Mouse (Mus musculus) T-cell, adult 2 months (primary cell): ENCODE measurements around the gene Arhgef40.

Experiments used
- DNase-seq: peaks from one replicate; pipeline ENCODE4 v3.0.0; 2022; ENCODE audit warnings: low spot score

The Arhgef40 gene

DNA sequence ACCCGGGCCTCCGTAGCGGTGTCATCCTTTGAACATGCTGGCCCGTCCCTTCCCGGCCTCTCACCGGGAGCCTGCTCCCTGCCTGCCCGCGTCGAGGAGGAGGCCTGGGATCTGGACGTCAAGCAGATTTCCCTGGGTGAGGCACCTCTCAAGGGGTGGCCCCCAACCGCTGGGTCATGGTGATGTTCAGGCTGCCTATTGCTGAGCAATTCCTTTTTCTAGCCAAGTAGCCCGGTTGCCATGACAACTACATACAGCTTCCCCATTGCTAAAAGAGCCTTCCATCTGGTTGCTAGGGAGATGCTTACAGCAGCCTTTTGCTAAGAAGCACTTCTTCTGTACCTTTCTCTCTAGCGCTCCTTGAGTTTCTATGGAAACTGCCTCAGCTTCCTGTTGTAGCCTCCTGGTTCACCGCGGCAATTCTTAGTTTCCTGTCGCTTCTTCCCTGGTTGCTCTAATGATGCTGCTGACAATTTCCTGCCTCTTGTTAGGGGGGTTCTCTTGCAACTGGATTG, 19.5 kb downstream of the Arhgef40 start:
- peak; percentile 83 for DNase-seq

DNA sequence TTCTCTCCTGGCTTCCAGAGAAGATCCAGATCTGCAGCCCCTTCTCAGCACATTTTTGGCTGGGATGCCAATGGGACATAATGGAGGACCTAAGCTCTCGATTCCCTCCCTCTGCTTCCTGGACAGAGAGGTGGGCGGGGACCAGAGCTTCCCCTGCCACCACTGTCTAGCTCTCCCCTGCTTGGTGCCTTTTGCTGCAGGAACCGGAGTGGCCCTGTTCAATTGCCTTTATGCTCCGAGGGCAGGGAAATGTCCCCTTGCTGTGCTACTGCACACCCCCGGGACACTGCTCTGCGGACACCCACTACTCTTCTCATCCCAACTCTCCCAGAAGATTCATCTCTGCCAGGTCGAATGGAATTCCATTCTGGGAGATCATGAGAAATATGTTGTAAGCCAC, 20.6 kb downstream of the Arhgef40 start:
- DNase-seq, result no peak

DNA sequence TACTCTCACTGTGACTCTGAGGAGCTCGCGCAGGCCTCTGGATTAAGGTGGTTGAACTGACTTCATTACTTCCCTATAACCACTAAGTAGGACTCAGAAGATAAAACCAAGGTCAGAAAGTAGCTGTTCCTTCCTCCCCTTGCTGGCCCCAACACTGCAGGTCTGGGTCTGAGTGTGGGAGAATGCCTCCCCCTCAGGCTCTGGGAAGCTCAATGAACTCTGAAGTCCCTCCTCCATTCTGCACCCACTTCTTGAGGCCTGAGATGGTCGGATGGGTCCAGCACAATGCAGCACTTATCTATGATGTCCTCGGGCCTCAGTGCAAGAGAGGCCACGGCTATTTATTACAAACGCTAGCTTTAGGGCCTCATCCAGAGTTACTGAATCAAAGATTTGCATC, 21.1 kb downstream of the Arhgef40 start:
- no peak for DNase-seq

DNA sequence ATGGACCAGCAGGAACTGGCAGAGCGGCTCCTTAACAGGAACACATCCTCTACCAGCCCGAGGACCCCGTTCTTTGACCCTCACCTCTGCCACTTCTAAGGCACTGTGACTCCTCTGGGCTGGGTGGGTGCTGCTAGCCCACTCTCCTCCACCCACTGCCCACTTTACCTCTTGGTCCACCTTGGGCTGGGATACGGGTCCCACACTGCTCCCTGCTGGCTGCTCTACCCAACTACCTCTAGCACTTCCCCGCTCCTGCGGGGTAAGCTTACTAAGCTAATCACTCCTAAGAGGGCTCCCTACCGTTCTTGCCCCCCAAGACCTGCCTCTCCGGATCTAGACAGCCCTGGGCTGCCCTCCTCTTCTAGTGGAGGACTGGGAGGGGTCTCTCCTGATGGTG, 21.7 kb downstream of the Arhgef40 start:
- DNase-seq, result no peak

DNA sequence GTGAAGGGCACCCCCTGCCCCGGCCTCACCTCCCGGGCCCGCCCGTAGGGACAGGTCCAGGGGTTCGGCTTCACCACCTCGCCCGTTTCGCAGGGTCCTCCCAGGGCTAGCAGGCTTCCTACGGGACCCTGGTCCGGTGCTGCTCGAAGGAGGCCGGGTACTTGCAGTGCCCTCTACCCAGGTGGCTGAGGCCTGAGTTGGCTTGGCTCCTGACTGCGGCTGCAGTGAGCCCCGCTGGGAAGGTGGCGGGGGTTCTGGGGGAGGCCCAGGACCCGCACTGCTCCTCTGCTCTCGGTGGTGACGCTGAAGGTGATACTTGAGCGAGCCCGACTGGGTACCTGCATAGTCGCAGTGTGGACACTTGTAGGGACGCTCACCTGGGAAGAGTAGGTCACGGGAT, 22.3 kb downstream of the Arhgef40 start:
- DNase-seq, result no peak

DNA sequence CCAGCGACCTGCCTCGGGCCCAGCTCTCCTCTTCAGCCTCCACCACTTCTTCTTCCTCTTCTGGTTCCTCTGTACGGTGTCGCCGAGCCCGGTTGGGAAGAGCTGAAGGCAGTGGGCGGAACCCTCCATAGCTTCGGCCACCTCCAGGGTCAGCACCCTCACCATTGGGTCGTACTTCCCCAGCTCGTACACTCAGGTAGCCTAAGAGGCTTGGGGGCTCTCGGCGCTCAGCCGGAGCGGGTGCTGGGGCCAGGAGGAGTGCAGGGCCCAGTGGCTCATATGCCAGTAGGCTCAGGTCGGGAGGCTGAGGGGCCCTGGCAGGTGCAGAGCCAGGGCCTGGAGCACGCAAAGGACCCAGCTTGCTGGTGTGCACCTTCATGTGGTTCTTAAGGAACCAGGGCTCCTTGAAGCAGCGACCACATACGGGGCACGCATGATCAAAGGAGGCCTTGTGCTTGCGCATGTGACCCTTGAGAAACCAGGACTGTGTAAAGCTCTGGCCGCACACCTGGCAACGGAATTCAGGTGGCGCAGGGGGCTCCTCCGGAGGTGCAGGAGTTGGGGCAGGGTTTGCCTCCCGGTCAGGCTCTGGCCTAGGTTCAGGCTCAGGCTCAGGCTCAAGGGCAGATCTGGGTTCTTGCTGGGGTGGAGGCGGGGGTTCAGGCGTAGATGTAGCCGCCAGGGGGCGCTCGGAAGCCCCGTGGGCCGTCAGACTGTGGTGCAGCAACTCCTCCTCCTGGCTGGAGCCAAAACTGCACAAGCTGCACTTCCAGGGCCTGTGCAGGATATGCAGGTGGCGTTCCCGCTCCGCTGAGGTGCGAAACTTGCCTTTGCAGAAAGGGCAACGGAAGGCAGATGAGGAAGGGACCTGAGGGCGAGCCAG, 24.0 kb downstream of the Arhgef40 start:
- peak; percentile 90 for DNase-seq

DNA sequence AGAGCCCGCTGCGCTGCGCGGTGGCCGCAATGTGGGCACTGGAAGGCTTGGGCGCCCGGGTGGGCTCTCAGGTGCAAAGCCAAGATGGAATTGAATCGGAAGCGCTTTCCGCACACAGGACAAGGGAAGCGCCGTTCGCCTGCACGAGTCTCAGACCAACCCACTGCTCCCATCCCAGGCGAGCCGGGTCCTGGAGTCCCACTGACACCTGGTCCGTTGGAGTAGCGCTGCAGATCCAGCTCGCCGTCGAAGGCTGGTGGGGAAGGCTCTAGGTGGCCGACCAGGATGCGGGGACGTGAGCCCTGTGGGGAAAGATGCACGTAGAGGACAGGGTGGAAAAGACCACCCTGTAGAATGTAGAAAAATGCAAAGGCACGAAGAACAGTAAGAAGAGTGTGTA, 24.8 kb downstream of the Arhgef40 start:
- DNase-seq, result no peak

DNA sequence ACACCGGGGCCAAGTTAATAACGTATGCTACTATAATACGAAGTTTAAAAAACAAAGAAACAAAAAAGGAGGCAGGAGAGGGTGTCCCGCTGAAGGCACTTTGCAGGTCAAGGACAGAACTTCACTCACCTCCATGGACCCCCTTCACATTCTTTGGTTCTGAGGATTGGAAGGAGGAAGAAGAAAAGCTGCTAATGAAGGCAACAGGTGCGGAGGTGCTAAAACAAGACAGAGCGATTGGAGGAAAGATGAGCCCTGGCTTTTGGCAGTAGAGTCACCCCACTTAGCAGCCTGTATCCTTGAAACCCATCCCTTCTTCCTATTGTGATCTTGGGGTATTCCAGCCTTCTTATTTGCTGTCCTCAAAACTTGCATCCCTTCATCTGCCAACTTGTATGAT, 25.3 kb downstream of the Arhgef40 start:
- no peak for DNase-seq

DNA sequence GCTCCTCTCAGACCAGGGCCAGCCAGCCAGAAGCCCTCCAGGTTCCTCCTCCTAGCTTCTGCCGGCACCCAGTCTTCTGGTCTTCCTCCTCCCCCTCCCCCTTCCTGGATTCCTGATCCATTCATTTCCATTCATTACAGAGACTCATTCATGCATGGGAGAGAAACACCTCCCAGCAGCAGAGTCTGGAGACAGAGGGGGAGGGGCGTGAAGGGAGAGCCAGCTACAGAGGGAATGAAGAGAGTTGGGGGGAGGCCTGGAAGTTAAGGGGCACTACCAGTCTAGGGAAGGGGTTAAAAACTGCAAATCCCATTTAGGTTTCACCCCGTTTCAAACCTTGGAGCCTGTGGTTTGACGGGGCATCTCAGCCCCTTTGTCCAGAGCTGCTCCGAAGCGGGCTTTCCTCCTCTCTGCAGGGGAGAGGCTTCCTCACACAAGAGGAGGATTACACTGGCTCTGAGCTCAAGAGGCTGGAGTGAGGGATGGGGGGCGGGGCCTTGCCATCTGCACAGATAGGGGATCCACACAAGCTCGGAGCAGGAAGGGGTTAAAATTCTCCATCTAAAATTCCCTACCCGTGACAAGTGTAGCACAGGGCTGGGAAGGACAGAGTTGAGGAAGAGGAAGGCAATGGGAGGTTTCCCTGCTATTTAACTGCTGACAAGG, 26.1 kb downstream of the Arhgef40 start:
- DNase-seq, result no peak

DNA sequence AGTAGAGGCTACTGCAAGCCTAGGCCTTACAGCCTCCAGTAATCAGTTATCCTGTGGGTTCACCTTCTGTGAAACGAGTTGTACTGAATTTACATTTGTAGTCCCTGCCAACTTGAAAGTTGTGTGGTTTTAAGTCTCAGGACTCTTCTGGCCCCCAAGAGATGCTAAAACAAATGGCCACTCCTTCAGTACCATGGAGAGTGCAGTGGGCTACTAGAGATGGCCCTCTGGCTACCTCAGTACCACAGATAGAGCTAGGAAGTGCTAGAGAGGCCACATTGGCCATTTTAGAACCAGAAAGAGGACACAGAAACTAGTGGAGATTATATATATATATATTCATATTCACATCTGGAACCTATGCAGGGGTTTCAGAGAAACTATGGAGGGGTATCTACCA, 27.2 kb downstream of the Arhgef40 start:
- no peak for DNase-seq

DNA sequence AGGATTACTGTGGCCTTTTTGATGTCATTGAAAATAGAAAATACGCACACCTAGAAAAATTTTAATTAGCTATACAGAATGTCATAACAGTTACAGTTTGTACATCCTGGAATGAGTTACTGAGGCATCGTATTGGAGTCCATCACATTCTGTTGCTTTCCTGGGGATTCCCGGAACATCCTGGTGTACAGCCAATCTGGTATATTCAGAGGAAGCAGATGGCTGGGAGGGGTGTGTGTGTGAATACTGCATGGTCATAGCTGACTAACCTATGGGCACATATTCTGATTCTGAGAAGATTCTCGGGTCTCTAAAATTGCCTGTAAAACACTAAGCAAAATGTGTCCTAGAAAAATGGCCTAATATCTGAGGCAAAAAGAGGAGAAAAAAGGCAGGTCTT, 27.6 kb downstream of the Arhgef40 start:
- DNase-seq, result no peak

DNA sequence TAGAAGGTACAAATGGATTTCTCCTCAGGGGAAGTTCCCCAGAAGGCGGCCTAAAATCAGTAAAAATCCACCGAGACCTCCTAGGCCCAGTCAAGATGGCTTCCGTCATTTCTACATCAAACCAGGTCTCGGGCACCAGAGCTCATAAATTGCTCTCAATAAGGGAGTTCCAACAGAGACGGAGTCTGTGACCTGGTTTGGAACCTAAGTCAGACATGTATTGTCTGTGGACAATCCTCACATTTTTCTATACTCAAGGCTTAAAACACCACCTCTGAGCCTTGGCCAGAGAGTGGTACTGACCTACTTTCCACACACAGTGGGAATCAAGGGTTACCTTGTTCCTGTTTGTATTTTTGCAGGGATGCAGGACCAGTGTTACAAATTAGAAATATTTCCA, 28.0 kb downstream of the Arhgef40 start:
- no peak for DNase-seq

DNA sequence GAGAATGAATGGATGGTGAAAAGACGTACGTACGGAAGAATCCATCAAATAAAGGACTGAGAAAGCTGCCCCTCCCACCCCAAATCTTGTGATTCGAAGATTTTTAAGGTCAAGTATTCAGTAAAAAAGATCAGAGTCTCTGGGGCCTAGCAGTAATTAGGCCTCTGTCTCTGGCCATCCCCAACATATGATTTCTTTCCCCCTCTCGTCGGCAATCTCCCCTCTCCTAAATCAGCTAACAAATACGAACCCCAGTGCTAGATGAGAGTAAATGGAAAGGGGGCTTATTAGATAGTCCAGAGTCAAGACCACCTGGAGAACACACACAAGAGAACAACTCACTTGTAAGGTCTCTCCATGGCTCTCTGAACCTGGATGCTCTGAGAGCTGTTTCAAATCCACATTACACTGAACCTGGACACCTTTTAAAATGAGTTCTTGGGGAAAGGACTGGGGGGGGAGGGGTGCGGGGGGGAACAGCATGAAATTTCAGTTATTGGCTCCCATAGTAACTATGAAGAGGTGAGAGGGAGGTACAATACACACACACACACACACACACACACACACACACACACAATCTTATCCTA, 28.6 kb downstream of the Arhgef40 start:
- no peak for DNase-seq

DNA sequence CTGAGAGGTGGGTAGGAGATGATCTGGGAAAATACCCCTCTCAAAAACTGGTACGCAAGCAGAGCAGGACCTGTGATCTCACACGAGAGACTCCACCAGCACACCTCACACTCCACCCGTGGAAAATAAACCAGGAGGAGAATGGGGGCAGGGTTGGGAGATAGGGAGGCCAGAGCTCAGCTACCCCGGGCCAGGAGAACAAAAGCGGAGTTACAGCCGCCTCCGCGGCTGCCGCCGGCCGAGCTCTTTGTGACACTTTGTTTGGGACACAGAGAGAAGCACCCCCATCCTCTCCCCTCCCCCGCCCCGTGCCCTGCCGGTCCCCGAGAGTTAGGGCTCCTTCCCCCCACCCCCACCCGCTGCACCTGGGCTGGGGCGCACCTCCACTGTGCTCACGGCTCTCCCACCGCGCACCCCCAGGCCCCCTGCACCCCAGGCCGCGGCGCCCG, 29.3 kb downstream of the Arhgef40 start:
- DNase-seq, result peak; percentile 29

DNA sequence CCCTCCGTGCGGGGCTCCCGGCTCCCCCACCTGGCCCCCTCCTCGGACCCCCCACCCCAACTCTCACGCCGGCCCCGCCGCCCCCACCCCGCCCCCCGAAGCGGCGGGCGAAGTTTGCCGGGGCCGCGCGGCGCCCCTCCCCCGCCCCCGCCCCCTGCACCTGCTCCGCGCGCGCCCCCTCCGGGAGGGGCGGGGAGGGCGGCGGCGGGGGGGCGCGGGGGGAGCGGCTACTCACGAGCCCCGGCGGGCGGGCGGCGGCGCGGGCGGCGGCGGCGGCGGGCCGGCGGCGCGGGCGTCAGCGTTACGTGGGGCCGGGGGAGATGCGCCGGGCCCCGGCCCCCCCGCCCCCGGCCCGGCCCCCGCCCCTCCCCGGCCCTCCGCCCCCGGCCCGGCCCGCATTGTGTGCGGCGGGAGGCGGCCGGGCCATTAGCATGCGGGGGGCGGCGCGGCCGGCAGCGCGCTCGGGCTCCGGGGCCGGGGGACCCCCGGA, 29.8 kb downstream of the Arhgef40 start:
- DNase-seq, result no peak

DNA sequence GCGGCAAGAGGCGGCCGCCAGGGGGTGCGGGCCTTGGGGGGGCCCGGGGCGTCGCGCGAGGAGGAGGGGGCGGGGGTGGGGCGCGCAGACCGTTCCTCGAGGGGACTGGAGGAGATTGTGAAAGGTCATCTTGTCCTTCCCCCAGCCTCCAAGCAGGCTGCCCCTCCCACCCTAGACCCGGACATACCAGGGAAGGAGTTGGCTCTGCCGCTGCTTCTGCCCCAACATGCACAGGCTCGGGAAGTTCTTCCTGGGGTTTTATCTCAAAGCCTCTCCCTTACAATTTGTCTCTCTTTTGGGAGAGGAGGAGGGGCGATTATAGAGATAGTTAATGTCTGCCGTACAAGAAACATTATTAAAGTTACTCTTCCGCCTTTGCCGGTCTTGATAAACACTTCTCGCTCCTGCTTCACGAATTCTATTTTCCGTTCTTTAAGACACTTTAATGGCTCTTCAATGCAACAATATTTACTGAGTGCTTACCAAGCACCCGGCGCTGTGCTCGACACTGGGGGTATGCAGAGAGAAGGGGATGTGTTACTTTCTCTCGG, 30.3 kb downstream of the Arhgef40 start:
- DNase-seq, result no peak

DNA sequence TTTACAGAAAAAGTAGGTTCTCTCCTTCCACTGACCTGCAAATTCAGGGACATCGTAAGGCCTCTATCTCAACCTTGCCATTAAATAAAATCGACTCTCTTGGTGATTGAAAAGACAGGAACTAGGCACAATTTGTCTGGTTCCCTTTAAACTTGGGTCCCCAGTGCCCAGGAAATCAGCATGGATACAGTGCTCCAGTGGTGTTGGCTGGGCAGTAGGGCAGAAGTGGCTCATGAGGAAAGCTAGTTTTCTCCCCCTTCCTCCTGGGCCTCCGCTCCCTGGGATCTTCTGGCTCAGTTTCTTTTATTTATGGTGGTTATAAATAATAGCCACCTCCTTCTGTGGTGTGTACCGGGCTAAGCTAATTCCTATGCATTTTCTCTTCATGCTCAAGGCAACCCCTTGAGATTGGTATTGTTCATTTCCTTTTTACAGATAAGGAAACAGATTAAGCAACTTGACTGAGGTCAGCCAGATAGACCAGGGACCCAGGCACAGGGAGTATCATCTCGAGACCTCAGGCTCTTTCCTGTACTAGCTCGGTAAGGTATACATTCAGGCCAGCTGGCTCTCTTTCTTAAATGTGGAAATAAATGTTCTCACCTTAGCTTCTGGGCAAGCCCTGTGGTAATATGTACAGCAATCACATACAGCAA, 31.1 kb downstream of the Arhgef40 start, which contains the start of gene Tmem253:
Gene Tmem253, plus strand, starts transcription at position 214 of the 656 bp plus-strand sequence.
- DNase-seq, result no peak

DNA sequence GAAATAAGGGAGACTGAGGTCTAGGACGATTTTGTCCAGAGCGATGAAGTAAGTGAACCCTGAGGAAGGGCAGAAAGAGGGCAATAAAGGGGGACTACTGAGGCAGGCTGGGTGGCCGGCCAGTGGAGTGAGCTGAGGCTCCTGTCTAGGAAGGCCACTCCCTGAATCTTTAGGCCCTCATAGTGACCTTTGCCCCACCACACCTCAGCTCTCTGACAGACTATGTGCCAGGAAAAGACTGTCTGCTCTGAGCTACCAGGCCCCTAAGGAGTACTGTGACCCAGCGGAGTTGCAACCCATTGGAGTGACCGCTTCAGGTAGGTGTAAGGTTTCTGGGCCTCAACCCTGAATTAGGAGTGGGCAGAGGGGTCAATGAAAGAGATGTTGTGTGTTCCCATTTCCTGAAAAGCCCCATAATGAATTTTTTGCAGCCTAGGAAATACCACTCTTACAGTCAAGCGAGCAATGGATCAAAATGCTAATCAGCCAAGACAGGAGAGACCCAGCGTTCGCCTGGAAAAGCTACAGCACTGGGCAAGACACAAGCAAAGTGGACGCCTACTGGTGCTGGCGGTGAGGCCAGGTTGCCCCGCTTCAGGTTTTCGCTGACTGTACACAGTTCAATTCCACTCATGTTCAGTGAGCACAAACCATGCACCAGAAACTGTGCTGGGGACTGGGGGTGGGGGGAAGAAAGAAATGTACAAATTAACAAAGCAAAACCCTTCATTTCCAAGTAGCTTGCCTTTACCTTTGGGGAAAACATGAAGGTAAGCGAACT, 32.3 kb downstream of the Arhgef40 start:
- DNase-seq, result no peak

DNA sequence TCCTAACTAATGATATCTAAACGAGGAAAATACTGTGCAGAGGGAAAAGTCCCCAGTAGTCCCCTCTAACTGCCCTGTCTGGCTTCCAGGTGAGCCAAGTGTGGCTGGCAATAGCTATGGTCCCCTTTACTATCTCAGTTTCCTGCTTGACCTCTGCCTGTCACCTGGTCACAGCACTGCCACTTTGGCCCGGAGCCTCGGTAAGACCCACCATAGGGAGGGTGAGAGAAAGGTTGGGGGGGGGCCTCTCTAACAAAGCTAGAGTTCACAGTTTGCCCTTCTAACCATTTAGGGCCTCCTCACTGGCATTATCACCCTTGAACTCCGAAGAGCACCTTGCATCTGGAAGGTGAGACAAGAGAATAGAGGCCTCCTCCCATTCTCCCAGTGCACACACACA, 33.1 kb downstream of the Arhgef40 start:
- no peak for DNase-seq

DNA sequence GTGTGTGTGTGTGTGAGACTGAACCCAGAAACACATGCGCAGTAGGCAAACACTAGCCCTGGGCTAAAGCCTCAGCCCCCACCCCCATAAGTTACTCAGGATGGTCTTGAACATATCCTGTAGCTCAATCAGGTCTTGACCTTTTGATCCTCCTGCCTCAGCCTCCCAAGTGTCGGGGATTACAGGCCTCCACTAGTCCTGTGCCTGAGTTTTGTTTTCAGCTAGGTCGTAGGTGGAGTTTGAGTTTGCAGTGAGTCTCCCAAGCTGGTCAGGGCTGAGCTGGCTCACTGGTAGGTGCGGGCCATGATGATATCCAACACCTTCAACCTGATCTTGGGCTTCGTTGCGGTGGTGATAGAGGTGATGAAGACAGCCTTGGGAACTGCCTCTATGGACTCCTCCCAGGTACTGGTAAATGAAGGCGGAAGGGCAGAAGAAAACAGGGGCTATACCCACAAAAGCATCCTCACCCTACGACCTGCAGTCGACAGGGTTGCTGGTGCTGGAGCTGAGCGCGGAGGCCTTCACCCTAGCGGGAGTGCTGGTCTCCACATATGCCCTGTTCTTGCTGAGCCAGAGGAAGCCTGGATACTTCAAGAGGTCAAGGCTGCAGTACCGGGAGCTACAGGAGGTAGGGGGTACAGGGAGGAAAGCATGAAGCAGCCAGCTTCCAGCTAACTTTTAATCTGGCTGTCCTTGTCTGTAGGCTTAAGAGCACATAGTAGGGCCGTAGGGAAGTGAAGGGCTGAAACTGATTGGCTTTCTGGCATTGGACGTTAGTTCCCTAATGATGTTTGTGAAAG, 33.9 kb downstream of the Arhgef40 start:
- no peak for DNase-seq
